Mouse (Mus musculus) megakaryocyte-erythroid progenitor cell, adult 5-6 weeks (primary cell): ENCODE measurements around the gene Olfr824. TPM values are rescaled to one million over a fixed set of nuclear protein-coding genes. Genes with fewer than 3 reads are reported as not detected.
"Not testable (repeated sequence)": the region's sequence is repeated elsewhere in the genome, so short reads cannot be mapped to it uniquely, and the experiment has no call there.

ENCODE experiments used
- ATAC-seq: replicated peaks from 2 replicates; pipeline ENCODE4 v1.8.0; 2016; ENCODE audit warnings: mild to moderate bottlenecking, inconsistent platforms; ENCODE audit not compliant: severe bottlenecking, poor library complexity, low FRiP score, low TSS enrichment
- total RNA-seq, 2 experiments: library from RNA; stranded (forward) in 1 of 2; stranded (reverse) in 1 of 2; fragments of 200-1000, 215-1000 nt in 1 of 2; fragments of >200 nt in 1 of 2; fragmentation: Nextera tagmentation in 1 of 2; gene quantifications; 2 replicates each; pipeline ENCODE4 v1.2.3; 2014 to 2017

Olfr824 gene
- total RNA-seq (2014; fragmentation: Nextera tagmentation) (not detected in 2 replicates), total RNA-seq (2017) (not detected in 2 replicates)

DNA sequence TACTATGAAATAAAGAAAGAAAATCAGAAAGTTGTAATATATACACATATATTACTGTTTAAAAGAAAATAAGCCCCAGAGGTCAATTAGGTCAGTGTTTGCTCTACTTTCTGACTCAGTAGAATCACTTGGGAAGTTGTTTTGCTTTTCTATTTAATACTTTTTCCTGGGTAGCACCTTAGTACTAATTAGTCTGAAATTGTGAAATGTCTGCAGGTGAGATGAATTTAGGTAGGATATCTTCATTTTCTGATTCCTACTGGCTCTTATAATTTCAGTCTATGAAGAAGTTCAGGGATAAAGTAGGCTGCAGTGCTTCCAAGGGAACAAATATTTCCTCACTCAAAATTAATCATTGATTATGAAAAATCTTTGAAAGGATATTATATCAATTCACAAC lies at the start of gene Olfr824:
Gene Olfr824 (minus strand): TSS at position 101 of the 400 bp plus-strand sequence.
- ATAC-seq, result not testable (repeated sequence)

DNA sequence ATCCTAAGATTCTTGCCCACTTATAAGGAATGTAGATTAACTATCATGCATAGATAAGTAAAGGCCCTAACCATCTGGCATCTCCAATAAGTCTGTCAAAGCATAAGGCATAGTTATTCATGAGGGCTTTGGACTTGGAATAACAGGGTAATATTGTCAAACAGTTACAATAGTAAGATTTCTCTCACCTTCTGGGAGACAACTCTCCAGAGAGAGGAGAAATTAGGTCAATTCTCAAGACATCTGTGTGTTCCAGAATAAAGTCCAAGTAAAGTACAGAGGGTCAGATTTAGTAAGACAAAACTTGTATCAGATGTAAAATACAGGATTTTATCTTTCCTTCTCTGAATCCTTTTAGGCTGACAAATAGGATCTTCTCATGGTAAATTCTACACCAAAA lies 36.9 kb upstream of the Olfr824 start, which contains the start of gene Olfr825:
Gene Olfr825 (minus strand): TSS at position 101 of the 400 bp plus-strand sequence.
- ATAC-seq, result no peak

DNA sequence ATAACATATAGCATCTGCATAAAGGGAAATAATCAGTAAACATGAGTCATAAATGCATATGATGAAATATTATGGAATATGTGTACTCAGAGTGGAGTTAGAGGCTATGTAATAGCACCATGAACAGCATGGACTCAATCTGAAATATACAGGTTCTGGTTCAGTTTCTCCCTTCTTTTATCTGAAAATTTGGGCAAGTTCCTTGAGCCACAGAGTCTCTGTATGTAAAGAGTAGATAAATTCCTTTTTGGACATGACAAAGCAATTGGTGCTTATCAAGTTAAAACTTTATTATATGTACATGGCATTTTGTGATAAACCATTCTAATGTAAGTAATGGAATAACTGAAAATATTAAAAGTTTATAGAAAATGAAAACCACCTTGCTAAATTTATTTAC lies 35.4 kb upstream of the Olfr824 start:
- ATAC-seq, result peak; percentile 92

DNA sequence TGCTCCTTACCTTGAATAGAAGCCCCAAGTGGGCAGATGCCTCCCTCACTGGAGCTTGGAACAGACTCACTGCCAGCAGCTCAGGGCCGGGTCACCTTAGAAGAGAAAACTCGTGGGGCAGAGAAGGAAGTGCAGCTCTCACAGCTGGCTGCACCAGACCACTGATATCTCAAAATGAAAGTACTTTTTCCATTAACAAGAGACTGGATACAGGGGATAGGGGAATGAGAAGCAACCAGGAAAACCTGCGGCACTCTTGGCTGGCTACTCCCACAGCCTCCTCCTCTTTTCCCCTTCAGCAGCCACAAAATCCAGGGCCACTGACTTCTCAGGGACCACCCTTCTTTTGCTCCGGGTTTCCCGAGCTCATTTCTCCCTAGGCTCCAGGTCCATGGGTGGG lies 14.3 kb upstream of the Olfr824 start:
- ATAC-seq, result no peak

DNA sequence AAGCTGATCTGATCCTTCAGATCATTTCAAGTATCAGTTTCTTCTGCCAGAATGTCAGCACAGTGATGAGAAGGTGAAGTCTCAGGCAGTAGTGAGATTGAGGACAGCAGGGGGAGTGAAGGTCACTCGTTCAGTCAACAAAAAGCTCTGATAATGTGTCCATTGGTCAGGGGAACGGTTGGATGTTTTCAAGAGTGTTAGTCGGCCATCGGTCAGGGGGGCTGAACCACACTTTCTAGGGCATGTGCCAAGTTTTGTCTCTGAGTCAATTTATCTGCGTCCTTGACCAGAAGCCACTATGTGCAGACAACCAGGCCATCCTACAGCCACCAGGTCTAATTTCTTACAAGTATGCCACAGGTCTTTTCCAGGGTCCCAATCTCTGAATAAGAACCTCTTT lies 12.7 kb upstream of the Olfr824 start:
- not testable (repeated sequence) for ATAC-seq

DNA sequence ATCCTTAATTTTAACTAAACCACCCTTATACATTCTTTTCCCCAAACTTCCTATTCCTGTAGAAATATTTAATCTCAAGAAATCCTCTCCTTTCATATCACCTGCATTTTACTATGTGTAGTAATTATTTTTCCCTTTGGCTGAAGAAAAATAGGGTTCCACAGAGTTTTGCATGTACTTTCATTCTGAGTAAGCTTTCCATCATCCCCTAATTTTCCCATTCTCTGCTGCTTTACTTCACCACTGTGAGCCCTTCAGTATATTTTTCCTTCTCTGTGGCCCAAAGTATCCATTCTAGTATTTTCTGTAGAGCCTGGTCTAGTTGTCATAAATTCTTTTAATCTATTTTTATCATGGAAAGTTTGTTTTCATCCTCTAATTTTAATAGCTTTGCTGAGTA lies 5.0 kb upstream of the Olfr824 start:
- ATAC-seq, result no peak

DNA sequence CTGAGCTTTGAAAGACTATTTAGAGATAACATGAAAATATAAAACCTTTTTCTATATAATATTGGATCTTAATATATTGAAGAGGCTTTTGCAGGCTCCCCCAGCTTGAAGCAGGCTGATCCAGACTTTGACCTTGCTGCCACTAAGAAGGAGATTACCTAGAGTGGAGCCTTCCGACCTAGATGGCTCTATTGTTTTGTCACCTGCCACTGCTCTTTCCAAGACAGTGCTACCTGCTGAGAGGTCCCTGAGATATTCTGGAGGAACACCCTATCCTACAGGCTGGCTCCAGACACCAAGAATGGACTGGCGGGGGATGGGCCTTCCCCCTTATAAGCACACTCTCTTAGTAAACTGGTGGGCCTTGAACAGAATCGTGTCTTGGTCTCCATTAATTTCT lies 13.8 kb downstream of the Olfr824 start:
- not testable (repeated sequence) for ATAC-seq

DNA sequence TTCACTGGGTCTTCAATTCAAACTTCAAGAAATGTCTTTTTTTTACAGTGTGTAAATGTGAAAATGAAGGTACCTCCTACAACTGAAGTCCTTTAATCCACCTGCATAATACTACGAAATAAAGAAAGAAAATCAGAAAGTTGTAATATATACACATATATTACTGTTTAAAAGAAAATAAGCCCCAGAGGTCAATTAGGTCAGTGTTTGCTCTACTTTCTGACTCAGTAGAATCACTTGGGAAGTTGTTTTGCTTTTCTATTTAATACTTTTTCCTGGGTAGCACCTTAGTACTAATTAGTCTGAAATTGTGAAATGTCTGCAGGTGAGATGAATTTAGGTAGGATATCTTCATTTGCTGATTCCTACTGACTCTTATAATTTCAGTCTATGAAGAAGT lies 14.5 kb downstream of the Olfr824 start, which contains the start of gene Olfr823:
Gene Olfr823 (minus strand): TSS at position 101 of the 400 bp plus-strand sequence.
- not testable (repeated sequence) for ATAC-seq

DNA sequence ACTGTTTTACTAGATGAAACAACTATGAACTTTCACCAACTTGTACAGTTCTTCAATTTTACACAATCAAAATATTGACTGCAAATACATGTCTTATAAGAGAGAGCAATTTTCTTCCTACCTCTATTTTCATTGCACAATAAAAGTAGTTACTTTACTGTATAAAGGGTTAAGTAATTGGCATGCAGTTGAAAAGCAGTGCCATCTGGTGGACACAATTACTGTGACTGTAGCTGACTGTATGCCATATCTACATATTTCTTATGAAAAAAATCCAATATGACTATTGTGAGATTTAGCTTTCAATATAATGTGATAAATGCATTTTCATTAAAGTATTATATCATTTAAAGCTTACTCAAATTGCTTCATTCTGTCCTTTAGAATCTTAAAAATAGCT lies 33.7 kb downstream of the Olfr824 start:
- peak; percentile 77; the same call in 1 of the 2 replicates for ATAC-seq

DNA sequence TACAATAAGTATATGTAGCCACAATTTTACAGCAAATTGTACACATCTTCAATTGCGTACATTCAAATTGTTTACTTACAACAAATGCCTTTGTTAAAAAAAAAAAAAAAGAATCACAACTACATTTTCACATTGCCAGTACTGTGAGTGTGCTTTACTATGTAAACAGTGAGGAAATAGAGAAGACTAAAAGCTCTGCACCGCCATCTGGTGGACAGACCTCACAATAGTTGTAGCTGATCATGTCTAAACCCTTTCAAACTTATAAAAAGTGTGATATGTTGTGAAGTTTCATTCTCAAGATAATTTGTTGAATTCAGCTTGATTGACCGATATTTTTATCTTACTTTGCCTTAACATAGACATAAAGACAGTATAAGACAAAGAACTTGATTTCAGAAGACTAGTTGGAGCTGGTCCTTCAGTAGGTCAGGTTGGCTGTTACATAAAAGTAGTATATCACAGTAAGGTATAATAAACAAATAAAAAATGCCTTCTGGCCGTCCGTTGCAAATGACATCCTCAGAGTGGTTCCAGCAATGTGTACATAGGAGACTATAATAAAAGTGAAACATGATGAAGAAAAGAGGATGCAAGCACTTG lies 36.9 kb downstream of the Olfr824 start:
- peak; percentile 91 for ATAC-seq

Other genes starting within 250 kb of the Olfr824 start
- not detected in 2 replicates for gene Olfr815, start 224.1 kb downstream of the Olfr824 start, total RNA-seq (2014; fragmentation: Nextera tagmentation)
- not detected in 2 replicates for gene Olfr815, start 224.1 kb downstream of the Olfr824 start, total RNA-seq (2017)
- not detected in 2 replicates for gene Olfr816, start 214.4 kb downstream of the Olfr824 start, total RNA-seq (2014; fragmentation: Nextera tagmentation)
- gene Olfr816, start 214.4 kb downstream of the Olfr824 start, total RNA-seq (2017), result not detected in 2 replicates
- gene Olfr818, start 180.9 kb downstream of the Olfr824 start, total RNA-seq (2014; fragmentation: Nextera tagmentation), result not detected in 2 replicates
- gene Olfr818, start 180.9 kb downstream of the Olfr824 start, total RNA-seq (2017), result not detected in 2 replicates
- gene Olfr819, start 162.7 kb downstream of the Olfr824 start, total RNA-seq (2014; fragmentation: Nextera tagmentation), result not detected in 2 replicates
- gene Olfr819, start 162.7 kb downstream of the Olfr824 start, total RNA-seq (2017), result not detected in 2 replicates
- not detected in 2 replicates for gene Olfr247, start 153.9 kb downstream of the Olfr824 start, total RNA-seq (2014; fragmentation: Nextera tagmentation)
- not detected in 2 replicates for gene Olfr247, start 153.9 kb downstream of the Olfr824 start, total RNA-seq (2017)
- not detected in 2 replicates for gene Gm10310, start 144.9 kb downstream of the Olfr824 start, total RNA-seq (2014; fragmentation: Nextera tagmentation)
- gene Gm10310, start 144.9 kb downstream of the Olfr824 start, total RNA-seq (2017), result not detected in 2 replicates
- not detected in 2 replicates for gene Olfr820, start 117.4 kb downstream of the Olfr824 start, total RNA-seq (2014; fragmentation: Nextera tagmentation)
- gene Olfr820, start 117.4 kb downstream of the Olfr824 start, total RNA-seq (2017), result not detected in 2 replicates
- not detected in 2 replicates for gene Olfr821, start 99.7 kb downstream of the Olfr824 start, total RNA-seq (2014; fragmentation: Nextera tagmentation)
- gene Olfr821, start 99.7 kb downstream of the Olfr824 start, total RNA-seq (2017), result not detected in 2 replicates
- not detected in 2 replicates for gene Olfr822, start 58.8 kb downstream of the Olfr824 start, total RNA-seq (2014; fragmentation: Nextera tagmentation)
- gene Olfr822, start 58.8 kb downstream of the Olfr824 start, total RNA-seq (2017), result not detected in 2 replicates
- gene Olfr823, start 14.6 kb downstream of the Olfr824 start, total RNA-seq (2014; fragmentation: Nextera tagmentation), result not detected in 2 replicates
- not detected in 2 replicates for gene Olfr823, start 14.6 kb downstream of the Olfr824 start, total RNA-seq (2017)
- gene Olfr825, start 36.8 kb upstream of the Olfr824 start, total RNA-seq (2014; fragmentation: Nextera tagmentation), result not detected in 2 replicates
- gene Olfr825, start 36.8 kb upstream of the Olfr824 start, total RNA-seq (2017), result not detected in 2 replicates
- gene Olfr826, start 54.2 kb upstream of the Olfr824 start, total RNA-seq (2014; fragmentation: Nextera tagmentation), result not detected in 2 replicates
- not detected in 2 replicates for gene Olfr826, start 54.2 kb upstream of the Olfr824 start, total RNA-seq (2017)
- gene Olfr827, start 84.4 kb upstream of the Olfr824 start, total RNA-seq (2014; fragmentation: Nextera tagmentation), result not detected in 2 replicates
- gene Olfr827, start 84.4 kb upstream of the Olfr824 start, total RNA-seq (2017), result not detected in 2 replicates
- not detected in 2 replicates for gene Neurod4, start 150.2 kb upstream of the Olfr824 start, total RNA-seq (2014; fragmentation: Nextera tagmentation)
- not detected in 2 replicates for gene Neurod4, start 150.2 kb upstream of the Olfr824 start, total RNA-seq (2017)
- 2.6 and 3.7 TPM in 2 replicates for gene Tespa1, start 192.9 kb upstream of the Olfr824 start, total RNA-seq (2014; fragmentation: Nextera tagmentation)
- 10.9 and 12.2 TPM in 2 replicates for gene Tespa1, start 192.9 kb upstream of the Olfr824 start, total RNA-seq (2017)